Mouse (Mus musculus): ENCODE results near the gene Tmem184c. TPM values are rescaled to one million over a fixed set of nuclear protein-coding genes. Genes with fewer than 3 reads are reported as not detected.

The Tmem184c gene
- polyA plus RNA-seq, 1 experiment from 2014 or later: 77.3 TPM

DNA sequence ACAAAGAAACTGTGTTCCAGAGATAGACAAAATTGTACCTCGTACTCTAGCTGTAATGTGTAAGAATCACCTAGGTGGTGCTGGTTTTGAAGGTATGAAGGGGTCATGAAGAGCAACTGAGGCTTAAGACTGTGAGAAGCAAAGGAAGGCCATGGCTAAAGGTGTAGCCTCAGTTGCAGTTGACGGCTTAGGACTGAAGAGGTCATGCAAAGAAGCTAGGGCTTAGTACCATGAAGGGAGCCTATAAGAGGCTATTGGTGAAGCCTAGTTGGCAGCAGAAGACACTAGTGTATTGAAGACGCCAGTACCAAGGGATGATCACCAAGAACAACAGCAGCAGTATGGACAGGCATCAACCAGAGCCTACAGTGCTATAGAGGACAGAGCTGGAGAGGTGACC lies 58.0 kb downstream of the Tmem184c start:
- H3K4me3 ChIP-seq (replicated peaks; ENCODE audit: low read depth, low read length): no peak overlapping the region
- WGBS: 97% methylated on average over 3 of the region's 3 CpGs
- no peak for ATAC-seq (ENCODE audit: low FRiP score, low TSS enrichment)

GRCm38 (mm10) chr8:77549881-77550580 lies 60.5 kb downstream of the Tmem184c start:
- 24% methylated on average over 7 of the region's 7 CpGs for WGBS
- ATAC-seq (ENCODE audit: low FRiP score, low TSS enrichment): no peak
- H3K27ac ChIP-seq (replicated peaks; ENCODE audit: low read depth, low read length): peak overlapping the region; percentile 91; the same call in 1 of the 2 replicates

More for the DNA sequence above, 58.0 kb downstream of the Tmem184c start:
- Histone ChIP-seq H3K9ac (replicated peaks; ENCODE audit: low read length) (no peak overlapping the region), H3K27me3 (ENCODE audit: control insufficient read depth, insufficient read depth, low read length) (no peaks in the 10 kb centered on the region), H3K9me3 (ENCODE audit: control insufficient read depth, low read length) (no peaks in the 10 kb centered on the region), H3K27ac (replicated peaks; ENCODE audit: low read depth, low read length) (no peak overlapping the region), H3K36me3 (ENCODE audit: control insufficient read depth, insufficient read depth, low read length) (peaks cover 48% of the 10 kb centered on the region), H3K4me2 (ENCODE audit: low read length) (no peak overlapping the region), H3K4me1 (ENCODE audit: control insufficient read depth, insufficient read depth, low read length) (peaks cover 3% of the 10 kb centered on the region; the same call in 1 of the 2 replicates)
- DNase-seq: no peak

GRCm38 (mm10) chr8:77549121-77549706 lies 61.3 kb downstream of the Tmem184c start, which contains the start of gene Prmt9:
Gene Prmt9 (plus strand): TSS chr8:77549397.
- DNase-seq: peak; percentile 97
- Histone ChIP-seq H3K9me3 (ENCODE audit: control insufficient read depth, low read length) (no peaks in the 10 kb centered on the region), H3K9ac (replicated peaks; ENCODE audit: low read length) (peak within 1 kb of the TSS; percentile 95), H3K27ac (replicated peaks; ENCODE audit: low read depth, low read length) (peak within 1 kb of the TSS; percentile 91), H3K4me3 (replicated peaks; ENCODE audit: low read depth, low read length) (peak within 1 kb of the TSS; percentile 79), H3K36me3 (ENCODE audit: control insufficient read depth, insufficient read depth, low read length) (peaks cover 27% of the 10 kb centered on the region), H3K4me1 (ENCODE audit: control insufficient read depth, insufficient read depth, low read length) (peaks cover 3% of the 10 kb centered on the region; the same call in 1 of the 2 replicates), H3K4me2 (ENCODE audit: low read length) (peak within 1 kb of the TSS; percentile 80), H3K27me3 (ENCODE audit: control insufficient read depth, insufficient read depth, low read length) (no peaks in the 10 kb centered on the region)
- WGBS: 3% methylated on average over 42 of the region's 42 CpGs
- peak; percentile 96 for ATAC-seq (ENCODE audit: low FRiP score, low TSS enrichment)

More at GRCm38 (mm10) chr8:77549881-77550580, 60.5 kb downstream of the Tmem184c start:
- H3K9ac ChIP-seq (replicated peaks; ENCODE audit: low read length): peak overlapping the region; percentile 95
- H3K27me3 ChIP-seq (ENCODE audit: control insufficient read depth, insufficient read depth, low read length): no peaks in the 10 kb centered on the region
- H3K9me3 ChIP-seq (ENCODE audit: control insufficient read depth, low read length): no peaks in the 10 kb centered on the region
- peaks cover 30% of the 10 kb centered on the region for H3K36me3 ChIP-seq (ENCODE audit: control insufficient read depth, insufficient read depth, low read length)
- peak overlapping the region; percentile 80 for H3K4me2 ChIP-seq (ENCODE audit: low read length)
- peaks cover 3% of the 10 kb centered on the region; the same call in 1 of the 2 replicates for H3K4me1 ChIP-seq (ENCODE audit: control insufficient read depth, insufficient read depth, low read length)
- H3K4me3 ChIP-seq (replicated peaks; ENCODE audit: low read depth, low read length): peak overlapping the region; percentile 79
- DNase-seq: peak; percentile 76

Other genes starting within 250 kb of the Tmem184c start
- gene Arhgap10, start 92.7 kb downstream of the Tmem184c start, polyA plus RNA-seq (2014; fragmentation: Nextera tagmentation; extraction: Ambion mirVana): 2.2 and 3.0 TPM in 2 replicates
- 24.8 and 29.3 TPM in 2 replicates for gene Prmt9, start 61.3 kb downstream of the Tmem184c start, polyA plus RNA-seq (2014; fragmentation: Nextera tagmentation; extraction: Ambion mirVana)
- gene Ednra, start 113.8 kb upstream of the Tmem184c start, polyA plus RNA-seq (2014; fragmentation: Nextera tagmentation; extraction: Ambion mirVana): 3.7 and 7.1 TPM in 2 replicates